In genomic region chrX:23027622-23028021, GRCm38 (mm10) we compare ENCODE assay signal across 17 mouse cellular contexts.
A peak's percentile ranks its signal among the peaks of the same experiment; 100 is the strongest.
DNase-seq lines count a peak whose midpoint lies in the region; ATAC-seq lines count a peak whose summit lies in the region.
"Had no signal": no experiment of that assay in that cellular context is flagged by ENCODE, and none has a peak within 500 bp of the region (broad histone marks: within the 10 kb centered on the region; RNA-seq: fewer than 3 reads in every experiment).

No protein-coding gene starts in this region.

- H3K27me3 ChIP-seq in forebrain, embryonic 14.5 days (replicated peaks; ENCODE audit: control insufficient read depth, insufficient read depth, low read length): no peaks in the 10 kb centered on the region
- H3K27me3 ChIP-seq in forebrain, embryonic 11.5 days (ENCODE audit: control insufficient read depth, insufficient read depth, low read length): no peaks in the 10 kb centered on the region
- H3K27me3 ChIP-seq: hindbrain, embryonic 15.5 days; liver, embryonic 13.5 days had no signal

- no peak overlapping the region for H3K4me3 ChIP-seq in forebrain, embryonic 14.5 days (ENCODE audit: low read depth, low read length)
- no peak overlapping the region for H3K4me3 ChIP-seq in forebrain, embryonic 11.5 days (ENCODE audit: low read depth, low read length)
- H3K4me3 ChIP-seq: erythroblast, embryonic 14.5 days; hindbrain, embryonic 15.5 days; limb, embryonic 10.5 days; liver, embryonic 13.5 days had no signal

- no peaks in the 10 kb centered on the region for H3K9me3 ChIP-seq in forebrain, embryonic 14.5 days (replicated peaks; ENCODE audit: control insufficient read depth, low read length)
- H3K9me3 ChIP-seq in forebrain, embryonic 11.5 days (ENCODE audit: control insufficient read depth, low read length): no peaks in the 10 kb centered on the region
- H3K9me3 ChIP-seq: hindbrain, embryonic 15.5 days; limb, embryonic 10.5 days; liver, embryonic 13.5 days had no signal

- H3K4me1 ChIP-seq in forebrain, embryonic 14.5 days (ENCODE audit: control insufficient read depth, insufficient read depth, low read length): no peaks in the 10 kb centered on the region
- no peaks in the 10 kb centered on the region for H3K4me1 ChIP-seq in forebrain, embryonic 11.5 days (replicated peaks; ENCODE audit: control insufficient read depth, insufficient read depth, low read length)
- H3K4me1 ChIP-seq: hindbrain, embryonic 15.5 days; limb, embryonic 10.5 days; liver, embryonic 13.5 days had no signal

- no peaks in the 10 kb centered on the region for H3K36me3 ChIP-seq in forebrain, embryonic 14.5 days (ENCODE audit: control insufficient read depth, insufficient read depth, low read length)
- no peaks in the 10 kb centered on the region for H3K36me3 ChIP-seq in forebrain, embryonic 11.5 days (ENCODE audit: control insufficient read depth, insufficient read depth, low read length)
- H3K36me3 ChIP-seq: hindbrain, embryonic 15.5 days; limb, embryonic 10.5 days; liver, embryonic 13.5 days had no signal

- intact Hi-C loops in left cerebral cortex, postnatal 14 days (cut with DNase I): no loop called here

- ATAC-seq in forebrain, embryonic 14.5 days: peak; percentile 50
- no peak for ATAC-seq in forebrain, embryonic 11.5 days (replicated peaks; ENCODE audit: low FRiP score)
- ATAC-seq: CD4-positive, CD25-positive, alpha-beta regulatory T cell, adult 4 months had no signal

- H3K27ac ChIP-seq in forebrain, embryonic 14.5 days (ENCODE audit: low read depth, low read length): no peak overlapping the region
- no peak overlapping the region for H3K27ac ChIP-seq in forebrain, embryonic 11.5 days (ENCODE audit: low read depth, low read length)
- H3K27ac ChIP-seq: hindbrain, embryonic 15.5 days; limb, embryonic 10.5 days; liver, embryonic 13.5 days had no signal

- DNase-seq in forebrain, embryonic 14.5 days (ENCODE audit: low spot score): peak; percentile 64
- DNase-seq in forebrain, embryonic 11.5 days (ENCODE audit: low spot score): no peak
- DNase-seq in left cerebral cortex, postnatal 14 days (ENCODE audit: low spot score in 2 of 2): peak; percentile 5 to 6
- no peak for DNase-seq in left cerebral cortex, adult 18-20 months (ENCODE audit: low spot score in 2 of 2)
- peak; percentile 14 for DNase-seq in brain, embryonic 18.5 days (ENCODE audit: low read depth, low spot score)
- peak; percentile 15 to 23 for DNase-seq in layer of hippocampus, adult 8-10 months (ENCODE audit: low spot score in 2 of 2)
- DNase-seq in thymus, postnatal 10 days (ENCODE audit: low spot score in 2 of 2): no peak
- DNase-seq: adrenal gland, postnatal 25 days; kidney, adult 2 months; kidney, postnatal 4 days; liver, embryonic 13.5 days; right cerebral cortex, adult 18-20 months; thymus, postnatal 36 days had no signal

- no peak overlapping the region for H3K4me2 ChIP-seq in forebrain, embryonic 14.5 days (ENCODE audit: low read length)
- H3K4me2 ChIP-seq in forebrain, embryonic 11.5 days (ENCODE audit: low read depth, low read length, severe bottlenecking): no peak overlapping the region
- H3K4me2 ChIP-seq: hindbrain, embryonic 15.5 days; liver, embryonic 13.5 days had no signal

- no peak overlapping the region for H3K9ac ChIP-seq in forebrain, embryonic 14.5 days (ENCODE audit: low read length)
- H3K9ac ChIP-seq in forebrain, embryonic 11.5 days (ENCODE audit: low read length): no peak overlapping the region
- H3K9ac ChIP-seq: hindbrain, embryonic 15.5 days; liver, embryonic 13.5 days had no signal

- 58% methylated on average over 3 of the region's 3 CpGs for WGBS in forebrain, embryonic 14.5 days
- 80% methylated on average over 3 of the region's 3 CpGs for WGBS in forebrain, embryonic 11.5 days

Comparison
In these comparisons a context has a peak if more than half of its experiments do, and no peak if none do; other contexts are left out.
1. DNase-seq: peak in forebrain, embryonic 14.5 days (single experiment), left cerebral cortex, postnatal 14 days (2 of 2), brain, embryonic 18.5 days (single experiment) and layer of hippocampus, adult 8-10 months (2 of 2); none in forebrain, embryonic 11.5 days (single experiment), left cerebral cortex, adult 18-20 months (0 of 2) and thymus, postnatal 10 days (0 of 2).